ENCODE assay signal across 19 mouse cellular contexts in genomic region chr4:101588932-101589331, GRCm38 (mm10). TPM values are rescaled to one million over a fixed set of nuclear protein-coding genes. Genes with fewer than 3 reads are reported as not detected.
DNase-seq lines count a peak whose midpoint lies in the region; ATAC-seq and TF ChIP-seq lines count a peak whose summit lies in the region.
"Had no signal": no experiment of that assay in that cellular context is flagged by ENCODE, and none has a peak within 500 bp of the region (broad histone marks: within the 10 kb centered on the region; RNA-seq: fewer than 3 reads in every experiment).

No protein-coding gene starts in this region.

- 59% methylated on average over 8 of the region's 8 CpGs for WGBS in liver, embryonic 12.5 days (ENCODE audit: insufficient replicate concordance)

- no peak for TF ChIP-seq POLR2A in cortical plate, adult 2 months (IDR thresholded peaks at IDR 0.05; ENCODE audit: extremely low read depth, insufficient read depth, low read length)

- H3K27ac ChIP-seq in cortical plate, adult 2 months (ENCODE audit: insufficient read depth, low read length): peak overlapping the region; percentile 29; the same call in 1 of the 2 replicates
- H3K27ac ChIP-seq in liver, embryonic 12.5 days: no peak overlapping the region
- H3K27ac ChIP-seq: forebrain, embryonic 15.5 days; hindbrain, embryonic 12.5 days; liver, embryonic 14.5 days; midbrain, embryonic 10.5 days had no signal

- no peak for ATAC-seq in liver, embryonic 12.5 days
- ATAC-seq: forebrain, embryonic 15.5 days; Patski had no signal

- no peak overlapping the region for H3K9ac ChIP-seq in liver, embryonic 12.5 days
- H3K9ac ChIP-seq: forebrain, embryonic 15.5 days; heart, embryonic 12.5 days; hindbrain, embryonic 12.5 days; liver, embryonic 14.5 days had no signal

- peaks cover 9% of the 10 kb centered on the region for H3K4me1 ChIP-seq in cortical plate, adult 2 months (ENCODE audit: control insufficient read depth, insufficient read depth, low read length)
- no peaks in the 10 kb centered on the region for H3K4me1 ChIP-seq in liver, embryonic 12.5 days

- no peaks in the 10 kb centered on the region for H3K27me3 ChIP-seq in liver, embryonic 12.5 days (replicated peaks)
- H3K27me3 ChIP-seq: CH12.LX; forebrain, embryonic 15.5 days; heart, embryonic 12.5 days; hindbrain, embryonic 12.5 days; Patski had no signal

- no peak for TF ChIP-seq CTCF in cortical plate, adult 2 months (IDR thresholded peaks at IDR 0.05; ENCODE audit: extremely low read depth, insufficient read depth, low read length)

- no peak overlapping the region for H3K4me3 ChIP-seq in cortical plate, adult 2 months (ENCODE audit: insufficient read depth, low read length)
- no peak overlapping the region for H3K4me3 ChIP-seq in liver, embryonic 12.5 days
- H3K4me3 ChIP-seq: forebrain, embryonic 15.5 days; heart, embryonic 12.5 days; hindbrain, embryonic 12.5 days; midbrain, embryonic 10.5 days; myocyte had no signal

- no peaks in the 10 kb centered on the region for H3K36me3 ChIP-seq in liver, embryonic 12.5 days
- H3K36me3 ChIP-seq: forebrain, embryonic 15.5 days; heart, embryonic 12.5 days; hindbrain, embryonic 12.5 days; midbrain, embryonic 10.5 days had no signal

- no peak overlapping the region for H3K4me2 ChIP-seq in liver, embryonic 12.5 days
- H3K4me2 ChIP-seq: forebrain, embryonic 15.5 days; heart, embryonic 12.5 days; hindbrain, embryonic 12.5 days had no signal

- H3K9me3 ChIP-seq in liver, embryonic 12.5 days (replicated peaks): no peaks in the 10 kb centered on the region
- H3K9me3 ChIP-seq: forebrain, embryonic 15.5 days; hindbrain, embryonic 12.5 days; midbrain, embryonic 10.5 days had no signal

- DNase-seq in layer of hippocampus, adult 18-20 months (ENCODE audit: low spot score in 2 of 2): peak; percentile 54 to 76
- no peak for DNase-seq in layer of hippocampus, postnatal 10 days (ENCODE audit: low spot score in 2 of 2)
- peak; percentile 14 for DNase-seq in NIH3T3 (ENCODE audit: low read depth)
- peak; percentile 18 to 32 for DNase-seq in left cerebral cortex, postnatal 36 days (ENCODE audit: low spot score in 2 of 2)
- DNase-seq in kidney, postnatal 4 days: no peak
- DNase-seq: embryo, embryonic 11 days; gastrocnemius, postnatal 36 days; kidney, adult 8-10 months; lung, postnatal 10 days had no signal

- intact Hi-C loops in left cerebral cortex, postnatal 36 days (cut with DNase I): loop anchor here (5.0 kb wide), 1 partner anchor 37 kb away; no protein-coding TSS in a partner anchor

RNA-seq across cellular contexts. Expression of gene Leprot, which starts 58.6 kb away (rescaled TPM):
- total RNA-seq in layer of hippocampus, adult 18-20 months (2021): 10 to 100 TPM; 27.1 to 29.5 TPM
- 10 to 100 TPM; 28.3 to 34.7 TPM for total RNA-seq in layer of hippocampus, postnatal 10 days (2021)
- 41.2 and 43.1 TPM in 2 replicates for polyA plus RNA-seq in cortical plate, adult 2 months (2012; rRNA removed)
- 10 to 100 TPM; 24.3 to 27.6 TPM for total RNA-seq in left cerebral cortex, postnatal 36 days (2021)
- polyA plus RNA-seq in liver, embryonic 12.5 days (2016; fragmentation: Nextera tagmentation; extraction: Ambion mirVana): 48.1 and 51.2 TPM in 2 replicates

Comparison
In these comparisons a context has a peak if more than half of its experiments do, and no peak if none do; other contexts are left out.
1. DNase-seq: peak in layer of hippocampus, adult 18-20 months (2 of 2), NIH3T3 (single experiment) and left cerebral cortex, postnatal 36 days (2 of 2); none in layer of hippocampus, postnatal 10 days (0 of 2) and kidney, postnatal 4 days (0 of 2).